Mouse (Mus musculus) E14TG2a.4 (cell line): ENCODE measurements around the gene Pnkp.

Experiments
- CTCF ChIP-seq: conservative IDR thresholded peaks from 2 replicates; pipeline ENCODE4 v1.5.1; 2014; ENCODE audit warnings: low read length
- NANOG ChIP-seq: IDR thresholded peaks from 2 replicates; pipeline ENCODE4 v1.6.1; 2014; ENCODE audit warnings: borderline replicate concordance, low read length, mixed read lengths
- POU5F1 ChIP-seq: IDR thresholded peaks from 2 replicates; pipeline ENCODE4 v1.6.1; 2014; ENCODE audit warnings: low read length, borderline replicate concordance

- no peak for TF ChIP-seq CTCF
- TF ChIP-seq NANOG, result no peak
- TF ChIP-seq POU5F1, result no peak
Measured at GRCm38 (mm10) chr7:44894175-44894574, 37.2 kb downstream of the Pnkp start.
